Comparison of ENCODE assay signal across 8 mouse cellular contexts in genomic region chr12:100210973-100211372, GRCm38 (mm10). TPM values are rescaled to one million over a fixed set of nuclear protein-coding genes. Genes with fewer than 3 reads are reported as not detected.
DNase-seq lines count a peak whose midpoint lies in the region; ATAC-seq and TF ChIP-seq lines count a peak whose summit lies in the region.

No protein-coding gene starts in this region.

- TF ChIP-seq POLR2A in embryonic fibroblast, embryonic 13.5 days (IDR thresholded peaks at IDR 0.05; ENCODE audit: low read depth, low read length) = no peak

- no peaks in the 10 kb centered on the region; the same call in 1 of the 2 replicates for H3K9me3 ChIP-seq in hindbrain, embryonic 12.5 days (replicated peaks)
- H3K9me3 ChIP-seq in hindbrain, embryonic 10.5 days = peaks cover 6% of the 10 kb centered on the region; the same call in 1 of the 2 replicates
- peaks cover 16% of the 10 kb centered on the region for H3K9me3 ChIP-seq in G1E (replicated peaks)
- H3K9me3 ChIP-seq in liver, postnatal 0 days (ENCODE audit: low read length) = no peaks in the 10 kb centered on the region
- no peaks in the 10 kb centered on the region for H3K9me3 ChIP-seq in stomach, embryonic 15.5 days

- ATAC-seq in hindbrain, embryonic 12.5 days (ENCODE audit: low FRiP score) = no peak
- ATAC-seq in G1E (ENCODE audit: extremely low read depth, insufficient number of reproducible peaks, low FRiP score, poor library complexity, severe bottlenecking) = peak; percentile 62
- ATAC-seq in liver, postnatal 0 days = peak; percentile 40; the same call in 1 of the 2 replicates
- peak; percentile 81 for ATAC-seq in stomach, embryonic 15.5 days (ENCODE audit: insufficient read depth, low FRiP score, low read depth)

- H3K9ac ChIP-seq in hindbrain, embryonic 12.5 days = no peak overlapping the region
- no peak overlapping the region for H3K9ac ChIP-seq in liver, postnatal 0 days (replicated peaks)
- no peak overlapping the region for H3K9ac ChIP-seq in stomach, embryonic 15.5 days

- no peak for TF ChIP-seq CTCF in G1E (IDR thresholded peaks at IDR 0.05; ENCODE audit: low read depth, low read length)
- no peak for TF ChIP-seq CTCF in embryonic fibroblast, embryonic 13.5 days (IDR thresholded peaks at IDR 0.05; ENCODE audit: borderline replicate concordance, insufficient read depth, low read length)
- no peak for TF ChIP-seq CTCF in liver, postnatal 0 days (IDR thresholded peaks at IDR 0.05; ENCODE audit: low read depth)

- H3K27me3 ChIP-seq in hindbrain, embryonic 12.5 days = no peaks in the 10 kb centered on the region
- H3K27me3 ChIP-seq in hindbrain, embryonic 10.5 days (ENCODE audit: insufficient read depth, poor library complexity, severe bottlenecking) = no peaks in the 10 kb centered on the region
- H3K27me3 ChIP-seq in G1E (ENCODE audit: insufficient read depth, low read length) = no peaks in the 10 kb centered on the region
- no peaks in the 10 kb centered on the region for H3K27me3 ChIP-seq in liver, postnatal 0 days (ENCODE audit: insufficient read depth, low read length)
- H3K27me3 ChIP-seq in stomach, embryonic 15.5 days (replicated peaks) = no peaks in the 10 kb centered on the region

- no peak for TF ChIP-seq EP300 in liver, postnatal 0 days (IDR thresholded peaks at IDR 0.05; ENCODE audit: low read depth)

- 69% methylated on average over 5 of the region's 5 CpGs for WGBS in hindbrain, embryonic 12.5 days
- 79% methylated on average over 5 of the region's 5 CpGs for WGBS in hindbrain, embryonic 10.5 days
- 22% methylated on average over 5 of the region's 5 CpGs for WGBS in liver, postnatal 0 days (ENCODE audit: insufficient replicate concordance)
- WGBS in stomach, embryonic 15.5 days = 25% methylated on average over 5 of the region's 5 CpGs

- H3K4me3 ChIP-seq in hindbrain, embryonic 12.5 days = no peak overlapping the region
- H3K4me3 ChIP-seq in hindbrain, embryonic 10.5 days = no peak overlapping the region
- H3K4me3 ChIP-seq in G1E (ENCODE audit: low read depth, low read length) = peak overlapping the region; percentile 32; the same call in 1 of the 2 replicates
- no peak overlapping the region for H3K4me3 ChIP-seq in embryonic fibroblast, embryonic 13.5 days (ENCODE audit: insufficient read depth, low read length)
- no peak overlapping the region for H3K4me3 ChIP-seq in liver, postnatal 0 days (ENCODE audit: low read depth, low read length)
- H3K4me3 ChIP-seq in stomach, embryonic 15.5 days (replicated peaks) = no peak overlapping the region

- no peak for DNase-seq in hindbrain, embryonic 10.5 days (ENCODE audit: low spot score)
- DNase-seq in G1E (ENCODE audit: low spot score) = peak; percentile 71
- peak; percentile 34 for DNase-seq in liver, postnatal 0 days
- DNase-seq in gastrocnemius, adult 18-20 months (ENCODE audit: low spot score) = no peak
- DNase-seq in spleen, postnatal 14 days (ENCODE audit: low spot score in 2 of 2) = no peak

- H3K36me3 ChIP-seq in hindbrain, embryonic 12.5 days = peaks cover 34% of the 10 kb centered on the region
- peaks cover 55% of the 10 kb centered on the region for H3K36me3 ChIP-seq in hindbrain, embryonic 10.5 days
- peaks cover 44% of the 10 kb centered on the region for H3K36me3 ChIP-seq in G1E (replicated peaks)
- peaks cover 31% of the 10 kb centered on the region for H3K36me3 ChIP-seq in liver, postnatal 0 days (replicated peaks; ENCODE audit: insufficient read depth, low read length)
- peaks cover 25% of the 10 kb centered on the region for H3K36me3 ChIP-seq in stomach, embryonic 15.5 days

- peak overlapping the region; percentile 40; the same call in 1 of the 2 replicates for H3K27ac ChIP-seq in hindbrain, embryonic 12.5 days
- H3K27ac ChIP-seq in hindbrain, embryonic 10.5 days = no peak overlapping the region
- peak overlapping the region; percentile 67 for H3K27ac ChIP-seq in embryonic fibroblast, embryonic 13.5 days (ENCODE audit: insufficient read depth, low read length)
- no peak overlapping the region for H3K27ac ChIP-seq in liver, postnatal 0 days (ENCODE audit: low read depth)
- peak overlapping the region; percentile 74 for H3K27ac ChIP-seq in stomach, embryonic 15.5 days

- peaks cover 3% of the 10 kb centered on the region; the same call in 1 of the 2 replicates for H3K4me1 ChIP-seq in hindbrain, embryonic 12.5 days
- H3K4me1 ChIP-seq in hindbrain, embryonic 10.5 days (replicated peaks) = no peaks in the 10 kb centered on the region
- peaks cover 62% of the 10 kb centered on the region for H3K4me1 ChIP-seq in G1E (ENCODE audit: insufficient read depth, low read depth, low read length)
- peaks cover 11% of the 10 kb centered on the region; the same call in 1 of the 2 replicates for H3K4me1 ChIP-seq in embryonic fibroblast, embryonic 13.5 days (ENCODE audit: control insufficient read depth, insufficient read depth, low read length)
- H3K4me1 ChIP-seq in liver, postnatal 0 days (ENCODE audit: insufficient read depth) = peaks cover 17% of the 10 kb centered on the region
- peaks cover 16% of the 10 kb centered on the region for H3K4me1 ChIP-seq in stomach, embryonic 15.5 days

- no peak overlapping the region for H3K4me2 ChIP-seq in hindbrain, embryonic 12.5 days (replicated peaks)
- no peak overlapping the region for H3K4me2 ChIP-seq in liver, postnatal 0 days (ENCODE audit: low read depth, low read length)
- H3K4me2 ChIP-seq in stomach, embryonic 15.5 days = 0 out of 2 replicates have a peak overlapping the region, but pooled peaks have one; percentile 13

RNA-seq across cellular contexts. Expression of gene Calm1, which starts 11.7 kb away (rescaled TPM):
- polyA plus RNA-seq in hindbrain, embryonic 12.5 days (2016; fragmentation: Nextera tagmentation; extraction: Ambion mirVana) = 1,638 and 1,690 TPM in 2 replicates
- 1,379 and 1,527 TPM in 2 replicates for polyA plus RNA-seq in hindbrain, embryonic 10.5 days (2016; fragmentation: Nextera tagmentation; extraction: Ambion mirVana)
- total RNA-seq in G1E (2014; fragmentation: Nextera tagmentation) (853 and 995 TPM in 2 replicates), G1E (2017) (733 and 749 TPM in 2 replicates)
- polyA plus RNA-seq in G1E (2012) = 1,086 and 1,351 TPM in 2 replicates
- polyA plus RNA-seq in embryonic fibroblast, embryonic 13.5 days (2011; ENCODE audit: insufficient read length, low read depth, missing spikeins) = 594 and 640 TPM in 2 replicates
- 454 and 482 TPM in 2 replicates for polyA plus RNA-seq in liver, postnatal 0 days (2015; fragmentation: Nextera tagmentation; extraction: Ambion mirVana)
- polyA plus RNA-seq in stomach, embryonic 15.5 days (2015; fragmentation: Nextera tagmentation; extraction: Ambion mirVana) = 1,764 and 1,796 TPM in 2 replicates
- 100 to 1,000 TPM; 568 to 588 TPM for total RNA-seq in gastrocnemius, adult 18-20 months (2021)

RNA-seq across cellular contexts. Expression of gene Nrde2, which starts 51.5 kb away (rescaled TPM):
- polyA plus RNA-seq in hindbrain, embryonic 12.5 days (2016; fragmentation: Nextera tagmentation; extraction: Ambion mirVana) = 15.6 and 16.7 TPM in 2 replicates
- polyA plus RNA-seq in hindbrain, embryonic 10.5 days (2016; fragmentation: Nextera tagmentation; extraction: Ambion mirVana) = 12.7 and 13.2 TPM in 2 replicates
- 10.2 and 12.3 TPM in 2 replicates for total RNA-seq in G1E (2014; fragmentation: Nextera tagmentation)
- total RNA-seq in G1E (2017) = 33.6 and 36.2 TPM in 2 replicates
- polyA plus RNA-seq in G1E (2012) = 10.8 and 11.0 TPM in 2 replicates
- polyA plus RNA-seq in embryonic fibroblast, embryonic 13.5 days (2011; ENCODE audit: insufficient read length, low read depth, missing spikeins) = 7.1 and 8.1 TPM in 2 replicates
- 3.5 and 4.7 TPM in 2 replicates for polyA plus RNA-seq in liver, postnatal 0 days (2015; fragmentation: Nextera tagmentation; extraction: Ambion mirVana)
- polyA plus RNA-seq in stomach, embryonic 15.5 days (2015; fragmentation: Nextera tagmentation; extraction: Ambion mirVana) = 10.3 and 12.2 TPM in 2 replicates
- 1 to 10 TPM; 7.5 to 7.8 TPM for total RNA-seq in gastrocnemius, adult 18-20 months (2021)

Comparison
In these comparisons a context has a peak if more than half of its experiments do, and no peak if none do; other contexts are left out.
1. H3K27ac ChIP-seq: peak in hindbrain, embryonic 12.5 days (single experiment), embryonic fibroblast, embryonic 13.5 days (single experiment) and stomach, embryonic 15.5 days (single experiment); none in hindbrain, embryonic 10.5 days (single experiment) and liver, postnatal 0 days (single experiment).
2. DNase-seq: peak in G1E (single experiment) and liver, postnatal 0 days (single experiment); none in hindbrain, embryonic 10.5 days (single experiment), gastrocnemius, adult 18-20 months (single experiment) and spleen, postnatal 14 days (0 of 2).